Mouse (Mus musculus) urinary bladder, postnatal 14 days (tissue): ENCODE results near the gene Pkp2.

Source experiments
- DNase-seq: peaks from one replicate; pipeline ENCODE4 v3.0.0; 2021; ENCODE audit warnings: low spot score

Pkp2 gene

DNA sequence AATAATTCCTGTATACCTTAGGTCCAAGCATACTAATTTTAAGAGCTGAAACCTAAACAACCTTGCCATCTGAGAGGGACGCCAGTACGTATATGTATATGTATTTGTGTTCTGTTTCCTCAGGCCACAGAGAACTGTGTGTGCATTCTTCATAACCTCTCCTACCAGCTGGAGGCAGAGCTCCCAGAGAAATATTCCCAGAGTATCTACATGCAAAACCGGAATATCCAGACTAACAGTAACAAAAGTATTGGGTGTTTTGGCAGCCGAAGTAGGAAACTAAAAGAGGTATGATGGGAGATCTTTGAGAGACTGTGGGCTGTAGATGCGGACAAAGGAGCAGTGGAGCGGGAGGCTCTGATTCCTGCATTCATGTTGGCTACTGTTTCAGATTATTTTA is 48.4 kb downstream of the Pkp2 start:
- no peak for DNase-seq

DNA sequence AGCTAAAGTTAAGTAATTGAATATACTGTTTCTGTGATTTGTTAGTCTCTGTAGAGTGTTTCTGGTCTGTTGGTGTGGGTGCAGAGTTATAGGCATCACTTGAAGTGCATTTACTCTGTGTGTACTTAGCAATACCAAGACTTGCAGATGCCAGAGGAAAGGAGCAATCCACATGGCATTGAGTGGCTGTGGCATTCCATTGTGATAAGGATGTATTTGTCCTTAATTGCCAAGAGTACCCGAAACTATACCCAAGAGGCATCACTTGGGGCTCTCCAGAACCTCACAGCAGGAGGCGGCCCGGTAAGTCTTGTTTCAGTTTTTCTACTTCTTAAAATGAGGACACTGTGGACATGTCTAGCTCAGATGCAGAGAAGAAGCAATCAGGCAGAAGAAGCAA is 49.3 kb downstream of the Pkp2 start:
- DNase-seq, result no peak

DNA sequence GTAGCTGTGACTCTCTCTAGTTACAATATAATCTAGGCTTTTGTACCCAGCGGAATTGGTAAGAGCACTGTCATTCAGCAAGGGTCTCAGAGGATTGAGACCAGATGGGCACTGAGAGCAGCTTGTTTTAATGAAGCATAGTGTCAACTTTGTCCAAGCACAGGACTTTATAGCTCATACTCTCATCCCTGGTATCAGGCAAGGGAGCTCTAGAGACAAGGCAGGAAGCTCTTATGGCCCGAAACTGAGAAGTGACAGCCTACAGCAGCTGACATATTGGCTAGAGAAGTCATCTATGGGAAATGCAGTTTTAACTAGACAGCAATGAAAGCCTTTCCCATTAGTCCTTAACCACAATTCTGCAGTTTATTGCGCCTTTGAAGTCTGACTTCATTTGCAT is 59.9 kb downstream of the Pkp2 start:
- no peak for DNase-seq

DNA sequence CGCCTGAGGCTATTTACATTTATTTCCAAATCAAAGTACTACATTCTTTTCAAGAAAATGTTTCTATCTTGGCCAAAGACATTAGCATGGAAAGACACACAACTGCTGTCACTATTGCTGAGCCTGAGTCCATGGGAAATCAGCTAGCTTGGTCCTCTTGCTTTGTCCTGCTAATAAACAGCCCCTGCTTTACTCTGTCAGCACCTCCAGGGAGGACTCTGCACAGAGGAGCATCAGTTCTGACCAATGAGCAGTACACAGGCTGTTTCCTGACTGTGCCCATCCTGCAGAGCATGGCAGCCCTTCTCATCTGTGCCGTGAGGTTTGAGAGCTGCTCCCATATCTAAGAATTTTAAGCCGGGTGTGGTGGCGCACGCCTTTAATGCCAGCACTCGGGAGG is 60.6 kb downstream of the Pkp2 start:
- no peak for DNase-seq

DNA sequence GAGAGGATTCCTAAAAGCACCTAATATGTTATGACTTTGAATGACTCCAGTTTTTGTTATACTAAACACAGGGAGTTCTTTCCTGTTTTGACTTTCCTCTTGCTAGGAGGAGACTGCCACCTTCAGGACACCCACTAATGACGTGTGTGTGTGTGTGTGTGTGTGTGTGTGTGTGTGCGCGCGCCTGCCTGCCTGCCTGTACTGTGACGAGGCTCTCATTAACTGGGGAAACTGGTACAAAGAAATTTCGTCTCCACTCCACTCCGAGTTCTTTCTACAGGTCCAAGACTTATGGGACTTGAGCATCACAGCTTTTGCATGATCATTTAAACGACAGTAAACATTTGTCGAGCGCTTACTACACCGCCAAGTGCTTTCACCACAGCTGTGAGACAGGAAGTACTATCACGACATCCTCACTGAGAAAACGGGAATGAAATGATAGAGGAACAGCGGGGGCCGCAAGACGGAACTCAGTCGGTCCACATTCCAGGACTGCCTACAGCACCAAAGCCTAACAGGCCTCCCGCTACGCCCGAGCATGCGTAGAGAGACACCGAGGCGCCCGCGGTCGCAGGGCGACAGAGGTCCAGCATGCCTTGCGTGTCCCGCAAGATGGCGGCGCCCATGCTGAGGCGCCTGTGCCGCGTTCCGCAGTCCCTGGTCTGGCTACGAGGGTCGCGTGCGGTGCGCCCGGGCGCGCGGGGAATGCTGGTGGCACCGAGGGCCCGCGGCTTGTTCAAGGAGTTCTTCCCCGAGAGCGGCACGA is 89.4 kb downstream of the Pkp2 start, which contains the start of gene Yars2:
Gene Yars2 (plus strand): TSS at position 597 of the 769 bp plus-strand sequence.
- DNase-seq, result peak; percentile 93

DNA sequence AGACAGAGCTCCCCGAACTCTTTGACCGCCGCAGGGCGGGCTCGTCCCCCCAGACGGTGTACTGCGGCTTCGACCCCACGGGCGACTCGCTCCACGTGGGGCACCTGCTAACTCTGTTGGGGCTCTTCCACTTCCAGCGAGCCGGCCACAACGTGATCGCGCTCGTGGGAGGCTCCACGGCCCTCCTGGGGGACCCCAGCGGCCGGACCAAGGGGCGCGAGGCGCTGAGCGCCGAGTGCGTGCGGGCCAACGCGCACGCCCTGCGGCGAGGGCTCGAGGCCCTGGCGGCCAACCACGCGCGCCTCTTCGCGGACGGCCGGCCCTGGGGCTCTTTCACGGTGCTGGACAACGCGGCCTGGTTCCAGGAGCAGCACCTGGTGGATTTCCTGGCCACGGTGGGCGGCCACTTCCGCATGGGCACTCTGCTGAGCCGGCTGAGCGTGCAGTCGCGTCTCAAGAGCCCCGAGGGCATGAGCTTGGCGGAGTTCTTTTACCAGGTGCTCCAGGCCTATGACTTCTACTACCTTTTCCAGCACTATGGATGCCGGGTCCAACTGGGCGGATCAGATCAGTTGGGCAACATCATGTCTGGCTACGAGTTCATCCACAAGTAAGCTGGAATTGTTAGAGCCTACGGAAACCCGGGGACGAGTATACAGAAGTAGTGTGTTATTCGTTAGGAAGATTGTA is 90.2 kb downstream of the Pkp2 start:
- peak; percentile 52 for DNase-seq

DNA sequence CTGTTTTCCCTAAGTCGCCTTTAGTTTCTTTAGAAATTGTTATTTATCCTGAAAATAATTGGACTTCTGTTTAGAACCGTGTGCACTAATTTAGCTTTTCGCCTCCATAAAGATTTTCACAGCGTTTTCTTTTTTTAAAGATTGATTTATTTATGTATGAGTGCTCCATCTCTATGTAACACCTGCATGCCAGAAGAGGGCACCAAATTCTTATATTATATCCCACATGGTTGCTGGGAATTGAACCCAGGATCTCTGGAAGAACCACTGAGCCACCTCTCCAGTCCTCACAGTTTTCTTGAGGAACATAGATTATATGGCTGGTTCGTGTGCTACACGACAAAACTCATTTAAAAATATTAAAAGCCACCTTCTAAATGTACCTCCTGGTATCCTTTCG is 90.8 kb downstream of the Pkp2 start:
- no peak for DNase-seq

DNA sequence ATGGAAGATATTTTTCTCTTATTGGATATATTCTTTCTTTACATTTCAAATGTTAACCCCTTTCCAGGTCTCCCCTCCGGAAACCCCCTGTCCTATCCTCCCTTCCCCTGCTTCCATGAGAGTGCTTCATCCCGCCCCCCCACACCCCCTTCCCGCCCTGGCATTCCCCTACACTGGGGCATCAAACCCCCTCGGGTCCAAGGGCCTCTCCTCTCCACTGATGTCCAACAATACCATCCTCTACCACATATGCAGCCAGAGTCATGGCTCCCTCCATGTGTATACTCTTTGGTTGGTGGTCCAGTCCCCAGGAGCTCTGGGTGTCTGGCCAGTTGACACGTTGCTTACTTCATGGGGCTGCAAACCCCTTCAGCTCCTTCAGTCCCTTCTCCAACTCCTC is 98.2 kb downstream of the Pkp2 start:
- DNase-seq, result no peak
